Mouse (Mus musculus) testis, adult 2 months (tissue): Measurements from ENCODE around the gene Zfp131. TPM values are rescaled to one million over a fixed set of nuclear protein-coding genes. Genes with fewer than 3 reads are reported as not detected.

Experiments used
- H3K27ac ChIP-seq: fragments of 200-500 bp; 2 replicates; pipeline ENCODE4 v1.5.1; 2012; ENCODE audit warnings: low read depth, low read length; ENCODE audit not compliant: control insufficient read depth, insufficient read depth
- H3K27me3 ChIP-seq: fragments of 200-500 bp; 2 replicates; pipeline ENCODE4 v1.6.1; 2012; ENCODE audit warnings: mild to moderate bottlenecking, low read length, moderate library complexity; ENCODE audit not compliant: control insufficient read depth, insufficient read depth
- H3K36me3 ChIP-seq: fragments of 200-500 bp; 2 replicates; pipeline ENCODE4 v1.6.1; 2012; ENCODE audit warnings: mild to moderate bottlenecking, low read length; ENCODE audit not compliant: control insufficient read depth, insufficient read depth
- H3K4me1 ChIP-seq: fragments of 200-500 bp; 2 replicates; pipeline ENCODE4 v1.6.1; 2012; ENCODE audit warnings: low read length; ENCODE audit not compliant: control insufficient read depth, insufficient read depth
- H3K4me3 ChIP-seq: fragments of 200-500 bp; 2 replicates; pipeline ENCODE4 v1.5.1; 2012; ENCODE audit warnings: low read depth, mild to moderate bottlenecking, low read length, moderate library complexity, mixed read lengths; ENCODE audit not compliant: control insufficient read depth
- CTCF ChIP-seq: fragments of 200-500 bp; IDR thresholded peaks from 2 replicates; pipeline ENCODE4 v1.5.1; 2012; ENCODE audit warnings: low read depth, mild to moderate bottlenecking, inconsistent platforms, low read length, moderate library complexity; ENCODE audit not compliant: control insufficient read depth, insufficient read depth, insufficient replicate concordance
- POLR2A ChIP-seq: fragments of 200-500 bp; IDR thresholded peaks from 2 replicates; pipeline ENCODE4 v1.6.1; 2012; ENCODE audit warnings: low read depth, mild to moderate bottlenecking, inconsistent platforms, low read length, moderate library complexity; ENCODE audit not compliant: control insufficient read depth
- polyA plus RNA-seq: library from polyadenylated mRNA; depleted of rRNA; stranded (reverse); fragments of >200 nt; gene quantifications from 2 replicates; pipeline ENCODE4 v1.2.3, GENCODE M21; 2012

Zfp131 gene
- polyA plus RNA-seq, 1 experiment: 11.4 TPM

DNA sequence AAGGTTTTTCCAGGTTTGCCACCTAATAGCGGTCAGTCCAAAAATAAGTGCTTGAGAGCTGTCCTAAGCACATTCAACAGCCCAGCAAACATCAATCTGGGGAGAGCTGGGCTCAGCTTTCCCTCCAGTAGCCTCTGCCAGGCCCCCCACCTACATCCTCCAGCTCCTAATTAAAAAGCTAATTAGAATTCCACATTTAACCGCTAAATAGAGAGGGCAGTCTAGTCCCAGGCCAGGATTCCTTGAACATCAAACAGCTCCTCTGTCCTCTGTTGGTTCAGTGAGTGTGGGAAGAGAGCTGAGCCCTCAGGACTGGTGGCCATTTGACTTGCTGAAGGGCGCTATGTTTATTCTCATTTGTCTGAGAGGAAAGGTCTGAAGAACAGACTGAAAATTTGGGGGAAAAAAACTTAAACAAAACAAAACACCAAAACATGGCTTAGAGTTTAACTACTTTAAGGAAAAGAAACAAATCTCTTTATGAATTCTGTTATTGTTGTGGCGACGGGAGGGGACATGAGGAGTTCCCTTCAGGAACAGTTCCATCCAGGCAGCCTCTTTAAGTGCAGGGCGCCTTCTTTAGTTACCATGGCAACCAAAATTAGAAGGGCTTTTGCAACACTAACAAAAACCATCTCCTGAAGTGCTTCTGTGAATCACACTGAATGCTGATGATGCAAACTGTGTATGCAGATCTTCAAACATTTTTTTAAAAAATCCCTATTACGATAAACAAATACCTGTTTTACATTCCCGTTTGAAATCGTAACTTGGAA lies 36.6 kb downstream of the Zfp131 start:
- H3K4me3 ChIP-seq: no peak overlapping the region
- no peaks in the 10 kb centered on the region for H3K27me3 ChIP-seq
- H3K4me1 ChIP-seq: peaks cover 12% of the 10 kb centered on the region
- TF ChIP-seq POLR2A (no peak), CTCF (no peak)
- no peaks in the 10 kb centered on the region for H3K36me3 ChIP-seq
- H3K27ac ChIP-seq: no peak overlapping the region

DNA sequence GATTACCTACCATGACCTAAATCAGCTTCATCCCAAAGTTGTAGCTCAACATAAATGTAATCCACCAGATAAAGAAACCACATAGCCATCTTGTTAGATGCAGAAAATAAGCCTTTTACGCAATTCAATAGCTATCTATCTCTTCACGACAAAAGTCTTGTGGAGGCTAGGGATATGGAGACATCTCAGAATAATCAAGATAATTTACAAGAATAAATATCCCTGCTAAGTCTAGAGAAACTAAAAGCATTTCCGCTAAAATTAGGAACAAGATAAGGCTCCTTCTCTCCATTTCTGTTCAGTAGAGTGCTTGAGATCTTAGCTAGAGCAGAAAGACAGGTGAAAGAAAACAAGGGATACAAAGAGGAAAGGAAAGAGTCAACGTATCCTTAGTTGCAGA lies 43.8 kb downstream of the Zfp131 start:
- no peak overlapping the region for H3K27ac ChIP-seq
- H3K36me3 ChIP-seq: no peaks in the 10 kb centered on the region
- H3K4me1 ChIP-seq: peaks cover 3% of the 10 kb centered on the region
- TF ChIP-seq CTCF (no peak), POLR2A (no peak)
- H3K27me3 ChIP-seq: no peaks in the 10 kb centered on the region
- H3K4me3 ChIP-seq: no peak overlapping the region

DNA sequence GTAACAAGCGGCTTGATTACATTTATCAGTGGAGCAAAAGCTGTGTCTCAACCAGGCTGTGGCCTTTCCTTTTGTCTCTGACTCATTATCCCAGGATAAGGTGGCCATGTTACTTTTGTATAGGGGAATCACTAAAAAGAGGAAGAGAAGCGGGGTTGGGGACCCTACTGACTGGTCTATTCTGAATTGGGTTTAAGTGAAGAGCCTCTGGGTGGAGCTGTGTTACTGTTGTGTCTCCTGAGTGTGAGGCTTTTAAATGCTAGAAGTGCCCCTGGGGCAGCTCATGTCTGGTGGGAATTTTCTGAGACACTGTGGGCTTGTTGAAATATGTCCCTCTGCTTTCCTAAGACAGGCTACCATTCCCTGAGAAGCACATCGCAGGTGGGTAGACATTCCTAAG lies 47.2 kb downstream of the Zfp131 start:
- Histone ChIP-seq H3K36me3 (no peaks in the 10 kb centered on the region), H3K27me3 (no peaks in the 10 kb centered on the region), H3K27ac (no peak overlapping the region), H3K4me3 (no peak overlapping the region), H3K4me1 (peaks cover 3% of the 10 kb centered on the region)
- TF ChIP-seq CTCF (no peak), POLR2A (no peak)

DNA sequence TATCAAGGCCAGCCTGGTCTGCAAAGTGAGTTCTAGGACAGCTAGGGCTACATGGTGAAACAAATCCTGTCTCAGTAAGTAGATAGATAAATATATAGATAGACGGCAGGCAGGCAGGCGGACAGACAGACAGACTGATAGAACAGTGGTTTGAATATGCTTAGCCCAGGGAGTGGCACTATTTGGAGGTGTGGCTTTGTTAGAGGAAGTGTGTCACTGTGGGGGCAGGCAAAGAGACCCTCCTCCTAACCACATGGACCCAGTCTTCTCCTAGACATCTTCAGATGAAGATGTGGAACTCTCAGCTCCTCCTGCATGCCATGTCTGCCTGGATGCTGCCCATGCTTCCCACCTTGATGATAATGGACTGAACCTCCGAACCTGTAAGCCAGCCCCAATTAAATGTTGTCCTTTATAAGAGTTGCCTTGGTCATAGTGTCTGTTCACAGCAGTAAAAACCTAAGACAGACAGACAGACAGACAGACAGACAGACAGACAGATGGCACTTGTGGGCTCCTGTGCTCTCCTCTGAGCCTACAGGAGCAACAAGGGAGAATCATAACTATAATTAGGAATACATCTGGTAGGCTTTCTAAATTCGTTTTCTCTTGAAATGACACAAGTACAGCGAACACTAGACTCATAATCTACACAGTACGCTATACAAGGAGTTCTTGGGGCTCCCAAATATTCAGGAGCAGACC lies 47.8 kb downstream of the Zfp131 start:
- Histone ChIP-seq H3K27me3 (no peaks in the 10 kb centered on the region), H3K27ac (no peak overlapping the region), H3K36me3 (no peaks in the 10 kb centered on the region), H3K4me1 (peaks cover 3% of the 10 kb centered on the region), H3K4me3 (no peak overlapping the region)
- TF ChIP-seq CTCF (no peak), POLR2A (no peak)

DNA sequence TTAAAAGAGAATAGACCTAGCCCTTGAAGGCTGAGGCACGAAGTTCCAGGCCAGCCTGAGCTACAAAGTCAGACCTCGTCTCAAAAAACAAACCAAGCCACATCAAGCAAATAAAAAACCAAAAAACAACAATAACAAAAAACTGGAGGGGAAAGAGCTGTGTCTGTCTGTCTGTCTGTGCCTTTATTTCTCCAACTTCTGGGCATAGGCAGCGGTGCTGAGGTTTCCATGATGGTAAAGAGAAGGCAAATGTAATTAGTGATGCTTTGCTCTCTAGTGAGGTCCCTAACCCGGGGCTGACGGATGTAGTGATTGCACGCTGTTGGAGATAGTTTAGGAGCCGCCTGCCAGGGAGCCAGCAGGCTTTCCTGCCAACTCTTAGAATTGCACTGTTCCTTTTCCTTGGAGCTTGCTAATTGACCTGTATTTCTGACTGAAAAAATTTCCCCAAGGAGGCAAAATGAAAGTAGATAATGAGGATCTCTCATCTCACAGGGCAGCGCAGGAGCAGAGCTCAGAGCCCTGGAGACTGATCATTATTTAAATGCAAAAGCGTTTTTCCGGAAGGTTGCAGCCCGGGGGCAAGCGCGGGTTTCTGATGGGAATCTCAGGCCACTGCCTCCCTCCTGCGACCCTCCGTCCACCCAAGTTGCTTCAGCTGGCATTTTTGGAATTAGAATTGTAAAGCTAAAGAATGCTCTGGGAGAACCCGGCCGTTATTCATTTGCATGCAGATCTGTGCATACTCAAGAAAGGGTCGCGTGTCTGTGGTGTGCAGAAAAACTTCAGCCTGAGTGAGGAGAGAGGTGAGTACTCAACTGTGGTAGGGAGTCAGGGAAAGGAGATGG lies 49.1 kb downstream of the Zfp131 start:
- Histone ChIP-seq H3K27ac (no peak overlapping the region), H3K4me1 (peaks cover 3% of the 10 kb centered on the region), H3K27me3 (no peaks in the 10 kb centered on the region), H3K36me3 (no peaks in the 10 kb centered on the region), H3K4me3 (no peak overlapping the region)
- TF ChIP-seq CTCF: no peak
- no peak for TF ChIP-seq POLR2A

DNA sequence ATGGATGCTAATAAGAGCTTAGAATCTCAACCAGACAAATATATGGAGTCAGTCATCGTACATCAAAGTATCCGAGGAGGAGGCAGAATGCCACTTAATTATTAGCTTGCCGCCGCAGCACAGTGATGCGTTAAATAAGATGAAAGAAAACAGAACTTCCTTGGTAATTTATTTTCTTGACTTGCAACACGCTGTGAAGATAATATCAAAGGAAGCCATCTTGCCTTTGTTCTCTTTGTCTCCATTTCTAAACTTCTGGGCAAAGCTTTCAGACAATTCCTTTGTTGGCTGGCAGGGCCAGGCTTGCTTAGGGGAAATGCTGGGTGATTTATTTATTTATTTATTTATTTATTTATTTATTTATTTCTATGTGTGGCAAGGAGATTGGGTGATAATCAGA lies 59.2 kb downstream of the Zfp131 start:
- Histone ChIP-seq H3K36me3 (no peaks in the 10 kb centered on the region), H3K27ac (no peak overlapping the region), H3K4me3 (no peak overlapping the region), H3K27me3 (no peaks in the 10 kb centered on the region), H3K4me1 (peaks cover 5% of the 10 kb centered on the region)
- TF ChIP-seq CTCF: no peak
- no peak for TF ChIP-seq POLR2A

DNA sequence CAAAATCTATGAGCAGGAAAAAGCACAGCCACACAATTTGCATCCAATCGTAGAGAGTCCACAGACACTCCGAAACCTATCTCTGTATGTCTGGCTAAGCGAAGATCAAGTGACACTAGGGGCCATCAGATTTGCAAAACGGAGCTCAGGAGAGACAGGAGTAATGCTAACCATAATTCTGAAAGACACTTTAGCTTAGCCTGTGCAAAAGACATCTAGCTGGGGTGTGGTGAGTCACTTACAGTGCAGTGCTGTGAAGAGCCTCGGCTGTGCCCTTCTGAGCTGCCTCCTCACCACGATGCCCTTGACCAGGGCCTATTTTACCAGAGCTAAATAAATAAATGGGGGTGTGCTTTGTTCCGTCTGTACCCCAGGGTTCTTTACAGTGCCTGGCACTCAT lies 61.3 kb downstream of the Zfp131 start:
- no peaks in the 10 kb centered on the region for H3K36me3 ChIP-seq
- peaks cover 5% of the 10 kb centered on the region for H3K4me1 ChIP-seq
- TF ChIP-seq POLR2A (no peak), CTCF (no peak)
- no peaks in the 10 kb centered on the region for H3K27me3 ChIP-seq
- H3K4me3 ChIP-seq: no peak overlapping the region
- H3K27ac ChIP-seq: no peak overlapping the region
